Mouse (Mus musculus) midbrain, embryonic 15.5 days (tissue): ENCODE measurements at regions not wholly inside any gene's neighbourhood (a gene's known extent, or its start where the extent isn't known, plus 50 kb on each side); places are given as distances from the start of the nearest gene placed in this dataset.

Source experiments
- ATAC-seq: fragments of 200-750 bp; cut with Nextera tagmentation; replicated peaks from 2 replicates; pipeline ENCODE4 v1.8.0; 2017; ENCODE audit warnings: moderate TSS enrichment
- H3K27ac ChIP-seq: fragments of 300-500 bp; sonication (generic); 2 replicates; pipeline ENCODE4 v1.5.1; 2015; ENCODE audit warnings: mild to moderate bottlenecking, inconsistent platforms
- H3K27me3 ChIP-seq: fragments of 300-500 bp; sonication (generic); replicated peaks from 2 replicates; pipeline ENCODE4 v1.6.1; 2015; ENCODE audit warnings: inconsistent platforms
- H3K36me3 ChIP-seq: fragments of 300-500 bp; sonication (generic); replicated peaks from 2 replicates; pipeline ENCODE4 v1.6.1; 2015; ENCODE audit warnings: inconsistent platforms
- H3K4me1 ChIP-seq: fragments of 300-500 bp; sonication (generic); 2 replicates; pipeline ENCODE4 v1.6.1; 2015; ENCODE audit warnings: inconsistent platforms
- H3K4me2 ChIP-seq: fragments of 300-500 bp; sonication (generic); 2 replicates; pipeline ENCODE4 v1.6.1; 2015; ENCODE audit warnings: inconsistent platforms, mild to moderate bottlenecking, moderate library complexity
- H3K4me3 ChIP-seq: fragments of 300-500 bp; sonication (generic); 2 replicates; pipeline ENCODE4 v1.5.1; 2015; ENCODE audit warnings: mild to moderate bottlenecking, inconsistent platforms
- H3K9ac ChIP-seq: fragments of 300-500 bp; sonication (generic); 2 replicates; pipeline ENCODE4 v1.6.1; 2015; ENCODE audit warnings: mild to moderate bottlenecking, inconsistent platforms
- H3K9me3 ChIP-seq: fragments of 300-500 bp; sonication (generic); 2 replicates; pipeline ENCODE4 v1.6.1; 2016; ENCODE audit warnings: inconsistent platforms
- WGBS: fragments of 180-500 bp; shearing (Covaris S2); methylation state at CpG from one replicate; pipeline ENCODE4 v1.1.7; 2015; ENCODE audit warnings: mixed read lengths; 5-methylcytosine and 5-hydroxymethylcytosine counted together

DNA sequence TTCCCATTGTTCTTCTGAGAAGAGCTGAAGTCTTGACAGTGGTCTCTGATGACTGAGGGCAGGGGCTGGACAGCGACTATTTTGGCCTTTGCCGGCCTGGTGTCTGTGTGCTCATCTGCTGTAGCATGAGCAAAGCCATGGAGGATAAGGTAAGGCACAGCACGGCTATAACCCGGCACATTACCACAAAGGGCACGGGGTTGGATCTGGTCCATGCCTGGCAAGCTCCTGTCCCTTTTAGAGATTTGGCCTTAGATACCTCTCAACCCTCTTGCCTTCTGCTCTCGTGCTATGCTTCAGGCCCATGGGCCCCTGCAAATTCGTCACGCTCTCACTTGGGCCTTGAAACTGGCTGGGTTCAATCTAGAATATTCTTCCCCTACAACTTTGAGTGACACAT lies 379.0 kb downstream of the Slc4a3 start:
- Histone ChIP-seq H3K4me2 (no peak overlapping the region), H3K4me3 (no peak overlapping the region), H3K27me3 (peaks cover 6% of the 10 kb centered on the region; the same call in 1 of the 2 replicates), H3K27ac (no peak overlapping the region), H3K4me1 (peaks cover 7% of the 10 kb centered on the region), H3K36me3 (no peaks in the 10 kb centered on the region), H3K9ac (no peak overlapping the region), H3K9me3 (no peaks in the 10 kb centered on the region)
- 84% methylated on average over 8 of the region's 8 CpGs for WGBS
- no peak for ATAC-seq

DNA sequence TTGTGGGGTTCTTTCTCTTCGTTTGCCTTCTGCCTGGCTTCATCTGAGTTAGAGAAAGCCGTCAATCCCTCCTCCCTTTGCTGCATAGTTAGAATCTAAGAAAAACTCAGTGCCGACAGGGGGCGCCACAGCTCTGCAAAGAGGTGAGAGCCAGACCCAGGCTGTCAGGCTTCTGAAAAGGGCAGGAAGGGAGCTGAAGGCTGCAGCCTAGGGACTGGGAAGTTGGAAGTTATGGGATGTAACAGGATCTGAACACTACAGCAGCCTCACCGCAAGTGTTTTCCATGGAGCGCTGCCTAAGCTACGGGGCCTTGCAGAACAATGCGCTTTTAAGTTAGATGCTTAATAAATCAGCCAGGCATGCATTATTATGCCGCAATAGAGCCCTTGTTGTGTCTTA lies 379.7 kb downstream of the Slc4a3 start:
- WGBS = 8% methylated on average over 9 of the region's 9 CpGs
- peaks cover 7% of the 10 kb centered on the region for H3K4me1 ChIP-seq
- peak overlapping the region; percentile 47; the same call in 1 of the 2 replicates for H3K27ac ChIP-seq
- no peak overlapping the region for H3K9ac ChIP-seq
- H3K4me3 ChIP-seq = no peak overlapping the region
- no peaks in the 10 kb centered on the region for H3K9me3 ChIP-seq
- ATAC-seq = peak; percentile 58; the same call in 1 of the 2 replicates
- H3K4me2 ChIP-seq = peak overlapping the region; percentile 27
- peaks cover 6% of the 10 kb centered on the region; the same call in 1 of the 2 replicates for H3K27me3 ChIP-seq
- H3K36me3 ChIP-seq = no peaks in the 10 kb centered on the region

DNA sequence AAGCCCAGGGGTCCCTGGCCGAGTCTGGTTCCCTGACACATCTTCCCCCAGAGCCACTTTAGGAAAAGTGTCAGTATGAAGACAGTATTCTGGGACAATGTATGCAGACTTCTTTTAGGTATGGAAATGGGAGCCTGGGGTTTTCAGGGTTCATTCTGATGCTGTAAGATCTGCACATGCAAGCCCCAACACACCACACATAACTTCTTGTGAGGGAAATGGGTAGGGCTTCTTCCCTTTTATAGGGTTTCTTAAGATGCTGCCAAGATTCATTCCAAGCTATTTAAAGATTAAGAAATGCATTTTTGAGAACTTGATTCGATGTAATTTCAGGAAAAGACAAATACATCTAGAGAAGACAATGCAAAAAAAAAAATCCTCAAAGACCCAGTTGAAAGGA lies 385.8 kb downstream of the Slc4a3 start:
- H3K4me1 ChIP-seq = peaks cover 6% of the 10 kb centered on the region; the same call in 1 of the 2 replicates
- no peak overlapping the region for H3K27ac ChIP-seq
- 73% methylated on average over 2 of the region's 2 CpGs for WGBS
- no peaks in the 10 kb centered on the region for H3K9me3 ChIP-seq
- H3K27me3 ChIP-seq = no peaks in the 10 kb centered on the region; the same call in 1 of the 2 replicates
- H3K9ac ChIP-seq = no peak overlapping the region
- H3K4me2 ChIP-seq = no peak overlapping the region
- no peaks in the 10 kb centered on the region for H3K36me3 ChIP-seq
- ATAC-seq = no peak
- H3K4me3 ChIP-seq = no peak overlapping the region

DNA sequence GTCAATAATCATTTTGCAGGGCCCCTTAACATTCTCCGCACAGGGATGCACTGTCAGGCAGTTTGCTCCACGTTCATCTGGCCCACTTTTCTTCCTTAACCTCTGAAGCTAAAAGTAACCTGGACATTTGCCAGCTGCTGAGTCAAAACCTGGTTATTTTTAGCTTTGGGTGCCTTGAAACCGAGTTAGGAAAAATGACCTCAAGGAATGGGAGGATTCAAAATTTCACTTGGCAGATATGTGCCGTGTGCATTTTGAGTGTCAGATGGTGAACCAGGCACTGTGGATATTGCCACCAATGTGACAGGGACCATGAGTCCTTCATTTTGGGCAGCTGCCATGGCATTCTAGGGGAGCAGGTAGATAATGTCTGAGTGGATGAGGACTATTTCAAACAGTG lies 387.8 kb downstream of the Slc4a3 start:
- Histone ChIP-seq H3K27ac (no peak overlapping the region), H3K4me1 (peaks cover 9% of the 10 kb centered on the region; the same call in 1 of the 2 replicates), H3K4me2 (no peak overlapping the region)

DNA sequence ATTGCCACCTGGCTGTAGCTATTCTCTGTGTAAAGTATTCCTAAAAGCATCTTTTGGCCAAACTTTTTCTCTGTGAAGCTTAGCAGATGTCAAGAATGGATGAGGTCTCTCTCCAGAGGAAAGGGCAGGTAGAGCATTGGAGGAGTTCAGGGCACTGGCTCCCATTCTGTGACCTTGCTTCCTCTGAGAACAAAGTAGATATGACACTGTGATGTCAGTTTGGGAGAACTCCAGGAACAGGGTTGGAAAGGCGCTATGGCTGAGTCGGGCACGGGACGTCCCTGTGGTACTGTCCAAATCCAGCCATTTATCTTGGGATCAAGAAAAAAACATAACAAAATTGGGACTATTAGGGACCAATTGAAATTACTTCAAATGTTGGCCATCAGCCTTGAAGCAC lies 388.7 kb downstream of the Slc4a3 start:
- no peak overlapping the region for H3K27ac ChIP-seq
- no peak overlapping the region for H3K9ac ChIP-seq
- H3K27me3 ChIP-seq = no peaks in the 10 kb centered on the region; the same call in 1 of the 2 replicates
- no peak overlapping the region for H3K4me2 ChIP-seq
- ATAC-seq = no peak
- H3K9me3 ChIP-seq = no peaks in the 10 kb centered on the region
- no peaks in the 10 kb centered on the region for H3K36me3 ChIP-seq
- no peak overlapping the region for H3K4me3 ChIP-seq
- H3K4me1 ChIP-seq = peaks cover 9% of the 10 kb centered on the region; the same call in 1 of the 2 replicates
- WGBS = 96% methylated on average over 4 of the region's 4 CpGs

More for the DNA sequence above, 387.8 kb downstream of the Slc4a3 start:
- H3K9me3 ChIP-seq = no peaks in the 10 kb centered on the region
- no peak for ATAC-seq
- 70% methylated on average over 4 of the region's 4 CpGs for WGBS
- H3K4me3 ChIP-seq = no peak overlapping the region
- H3K36me3 ChIP-seq = no peaks in the 10 kb centered on the region
- H3K27me3 ChIP-seq = no peaks in the 10 kb centered on the region; the same call in 1 of the 2 replicates
- H3K9ac ChIP-seq = no peak overlapping the region

DNA sequence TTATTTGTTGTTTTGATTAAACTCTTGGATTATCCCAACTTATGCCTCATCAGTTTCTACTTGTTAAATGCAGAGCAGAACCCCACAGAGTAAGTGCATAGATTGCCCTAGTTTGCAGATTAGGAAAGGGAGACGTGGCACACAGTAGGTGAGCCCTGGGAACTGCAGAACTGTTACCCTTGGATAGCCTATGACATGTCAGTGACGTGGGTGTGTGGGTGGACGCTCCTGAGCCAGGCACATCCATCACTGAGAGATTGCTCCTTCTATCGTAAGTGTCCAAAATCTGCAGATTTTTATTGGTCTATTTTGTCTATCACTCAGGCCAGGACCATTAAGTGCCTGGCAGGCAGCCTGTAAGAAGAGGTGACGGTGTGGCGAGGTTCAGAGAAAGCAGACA lies 389.8 kb downstream of the Slc4a3 start:
- H3K36me3 ChIP-seq = no peaks in the 10 kb centered on the region
- no peak overlapping the region for H3K4me3 ChIP-seq
- H3K4me1 ChIP-seq = peaks cover 9% of the 10 kb centered on the region; the same call in 1 of the 2 replicates
- no peak overlapping the region for H3K9ac ChIP-seq
- 78% methylated on average over 6 of the region's 6 CpGs for WGBS
- H3K27ac ChIP-seq = no peak overlapping the region
- H3K9me3 ChIP-seq = no peaks in the 10 kb centered on the region
- no peaks in the 10 kb centered on the region; the same call in 1 of the 2 replicates for H3K27me3 ChIP-seq
- no peak overlapping the region for H3K4me2 ChIP-seq
- no peak for ATAC-seq

DNA sequence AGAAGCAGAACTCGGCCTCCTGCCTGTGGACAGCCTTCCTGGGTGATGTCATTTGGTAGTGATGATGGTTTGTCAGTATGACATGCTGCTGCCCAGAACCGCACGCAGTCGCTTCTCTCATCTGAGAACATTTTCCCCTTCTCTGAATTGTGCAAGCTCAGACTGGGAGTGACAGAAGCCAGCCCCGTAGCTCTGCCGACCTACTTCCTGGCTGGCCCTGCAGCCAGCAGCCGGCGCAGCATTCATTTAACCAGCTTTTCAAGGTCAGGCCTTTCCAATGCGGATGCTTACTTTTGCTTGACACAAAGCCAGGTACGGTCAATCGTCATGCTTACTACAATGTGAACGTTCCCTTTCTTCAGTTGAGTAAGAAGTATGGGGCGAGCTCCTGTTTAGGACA lies 390.5 kb downstream of the Slc4a3 start:
- 68% methylated on average over 13 of the region's 13 CpGs for WGBS
- no peaks in the 10 kb centered on the region for H3K36me3 ChIP-seq

DNA sequence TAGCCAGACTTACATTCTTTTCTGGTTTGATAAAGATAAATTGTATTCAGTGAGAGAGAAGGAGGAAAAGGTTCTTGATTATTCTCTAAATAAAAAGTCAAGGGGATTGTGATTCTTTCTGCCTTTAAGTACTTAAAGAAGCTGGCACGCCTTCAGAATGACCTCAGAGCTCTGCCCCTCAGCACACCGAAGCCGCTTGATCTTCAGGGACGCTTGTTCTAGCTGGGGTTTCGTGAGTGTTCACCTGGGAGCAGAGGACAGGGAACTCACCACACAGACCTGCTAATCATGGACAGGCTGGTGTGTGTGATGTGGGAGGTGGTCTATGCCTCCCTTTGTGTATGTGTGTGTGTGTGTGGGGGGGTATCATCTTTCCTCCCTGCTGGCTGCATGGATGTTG lies 391.3 kb downstream of the Slc4a3 start:
- Histone ChIP-seq H3K9ac (no peak overlapping the region), H3K36me3 (no peaks in the 10 kb centered on the region), H3K4me3 (no peak overlapping the region), H3K4me2 (no peak overlapping the region), H3K27ac (no peak overlapping the region), H3K9me3 (no peaks in the 10 kb centered on the region), H3K27me3 (no peaks in the 10 kb centered on the region; the same call in 1 of the 2 replicates), H3K4me1 (peaks cover 9% of the 10 kb centered on the region; the same call in 1 of the 2 replicates)
- 62% methylated on average over 5 of the region's 5 CpGs for WGBS
- ATAC-seq = no peak

More for the DNA sequence above, 390.5 kb downstream of the Slc4a3 start:
- H3K9ac ChIP-seq = no peak overlapping the region
- H3K4me1 ChIP-seq = peaks cover 9% of the 10 kb centered on the region; the same call in 1 of the 2 replicates
- no peaks in the 10 kb centered on the region for H3K9me3 ChIP-seq
- no peak overlapping the region for H3K4me3 ChIP-seq
- H3K27ac ChIP-seq = no peak overlapping the region
- H3K27me3 ChIP-seq = no peaks in the 10 kb centered on the region; the same call in 1 of the 2 replicates
- no peak for ATAC-seq
- H3K4me2 ChIP-seq = no peak overlapping the region

DNA sequence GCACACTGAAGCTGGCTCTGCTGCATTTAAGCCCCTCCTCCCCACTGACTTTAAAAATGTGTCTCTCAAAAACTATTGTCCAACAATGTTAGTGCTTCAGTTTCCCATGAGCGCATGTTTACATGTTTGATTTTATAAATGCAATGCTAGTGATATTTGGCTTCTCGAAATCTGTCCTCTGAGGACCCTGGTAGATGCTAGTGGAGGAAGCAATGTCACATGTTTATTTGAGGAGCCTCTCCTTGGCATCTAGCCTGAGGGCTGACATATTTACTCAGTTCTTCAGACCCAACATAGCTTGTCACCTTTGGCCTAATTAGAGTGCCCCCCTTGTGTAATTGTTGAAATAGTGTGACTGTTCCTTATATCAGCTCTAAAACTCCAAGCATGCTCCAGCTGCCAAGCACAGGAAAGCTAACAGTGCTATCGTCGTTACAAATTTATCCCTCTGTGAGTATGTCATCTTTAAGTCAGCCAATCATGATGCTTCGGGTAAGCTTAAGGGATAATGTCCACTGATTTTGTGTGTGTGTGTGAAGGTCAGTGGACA lies 400.3 kb downstream of the Slc4a3 start:
- Histone ChIP-seq H3K27me3 (no peaks in the 10 kb centered on the region), H3K4me3 (no peak overlapping the region), H3K36me3 (no peaks in the 10 kb centered on the region), H3K27ac (no peak overlapping the region), H3K9ac (no peak overlapping the region), H3K9me3 (no peaks in the 10 kb centered on the region), H3K4me1 (no peaks in the 10 kb centered on the region), H3K4me2 (no peak overlapping the region)
- WGBS = 69% methylated on average over 5 of the region's 5 CpGs
- ATAC-seq = no peak

DNA sequence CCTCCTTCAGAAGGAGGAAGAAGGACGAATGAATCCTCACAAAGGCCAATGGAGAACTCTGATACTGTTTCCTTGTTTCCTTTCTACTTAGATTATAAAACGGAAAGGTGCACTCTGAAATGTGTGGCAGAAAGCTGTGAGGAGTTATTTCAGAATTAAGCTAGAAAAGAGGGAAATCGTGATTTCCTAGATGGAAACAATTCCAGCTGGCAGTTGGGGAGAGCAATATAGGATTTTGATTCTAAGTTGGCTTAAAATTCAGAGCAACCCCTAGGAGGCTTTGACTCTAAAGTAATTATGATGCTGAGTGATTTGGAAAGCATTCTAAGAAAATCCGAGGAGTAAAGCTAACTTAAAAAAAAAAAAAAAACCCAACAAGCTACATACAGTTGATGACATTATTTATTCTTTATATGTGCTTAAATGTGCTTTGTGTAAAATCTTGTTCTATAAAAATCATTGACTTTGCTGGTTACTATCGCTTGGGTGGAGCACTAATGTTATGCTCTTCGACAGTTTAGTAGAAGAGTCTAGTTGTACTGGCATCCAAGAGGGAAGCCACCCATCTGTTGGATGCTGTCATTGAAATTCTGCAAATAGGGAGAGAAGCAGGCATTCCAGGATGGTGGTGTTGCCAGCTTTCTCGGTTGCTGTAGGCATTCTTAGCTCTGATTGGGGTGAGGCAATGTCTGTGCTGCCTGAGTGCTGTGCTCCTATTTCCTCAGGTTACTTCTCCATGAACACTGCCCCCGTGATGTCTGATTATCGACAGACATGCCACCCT lies 432.3 kb downstream of the Slc4a3 start:
- H3K9me3 ChIP-seq = no peaks in the 10 kb centered on the region
- H3K27ac ChIP-seq = no peak overlapping the region
- WGBS = 87% methylated on average over 9 of the region's 9 CpGs
- no peak overlapping the region for H3K4me3 ChIP-seq
- H3K36me3 ChIP-seq = no peaks in the 10 kb centered on the region
- H3K4me2 ChIP-seq = no peak overlapping the region
- H3K27me3 ChIP-seq = no peaks in the 10 kb centered on the region
- no peak overlapping the region for H3K9ac ChIP-seq
- ATAC-seq = no peak
- H3K4me1 ChIP-seq = no peaks in the 10 kb centered on the region

DNA sequence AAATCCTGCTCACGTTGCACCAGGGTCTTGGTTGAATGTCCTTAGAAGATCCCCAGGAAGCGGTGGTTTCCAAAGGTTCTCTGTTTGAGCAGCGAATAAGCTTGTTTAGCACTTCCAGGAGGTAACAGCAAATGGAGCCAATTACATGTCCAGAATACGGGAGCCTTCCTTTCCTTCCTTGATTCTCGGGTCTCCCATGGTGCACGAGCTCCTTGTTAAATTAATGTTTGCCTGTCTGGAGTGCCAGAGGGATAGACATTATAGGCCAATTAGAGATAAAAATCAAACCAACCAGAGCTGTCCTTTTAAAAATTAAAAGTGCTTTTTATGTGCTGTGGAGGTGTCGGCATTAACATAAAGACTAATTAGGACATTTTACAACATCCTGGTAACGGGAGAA lies 437.0 kb downstream of the Slc4a3 start:
- no peaks in the 10 kb centered on the region for H3K4me1 ChIP-seq
- 57% methylated on average over 8 of the region's 8 CpGs for WGBS
- H3K27ac ChIP-seq = no peak overlapping the region
- H3K9me3 ChIP-seq = no peaks in the 10 kb centered on the region
- no peak for ATAC-seq
- no peaks in the 10 kb centered on the region for H3K36me3 ChIP-seq
- H3K4me3 ChIP-seq = no peak overlapping the region
- no peaks in the 10 kb centered on the region for H3K27me3 ChIP-seq
- H3K4me2 ChIP-seq = no peak overlapping the region
- no peak overlapping the region for H3K9ac ChIP-seq

DNA sequence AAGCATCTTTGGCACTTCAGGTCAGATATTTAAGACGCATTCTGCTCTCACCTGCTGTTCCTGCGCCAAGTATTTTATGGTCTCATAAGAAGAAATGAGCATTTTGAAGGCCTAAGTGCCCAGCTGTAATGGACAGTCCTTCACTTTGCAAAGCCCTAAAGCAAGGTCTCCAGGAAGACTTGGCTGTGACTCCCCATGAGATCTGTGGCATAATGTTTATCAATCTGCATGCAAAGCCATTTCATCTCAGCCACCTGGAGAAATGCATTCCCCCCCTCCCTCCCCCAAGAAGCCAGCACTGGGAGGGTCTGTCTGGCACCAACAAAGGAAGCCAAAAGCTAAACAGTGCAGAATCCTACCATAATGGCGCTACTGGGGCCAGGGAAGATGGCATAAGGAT lies 437.4 kb downstream of the Slc4a3 start:
- Histone ChIP-seq H3K4me3 (no peak overlapping the region), H3K27ac (no peak overlapping the region), H3K9ac (no peak overlapping the region), H3K36me3 (no peaks in the 10 kb centered on the region), H3K27me3 (no peaks in the 10 kb centered on the region), H3K4me1 (no peaks in the 10 kb centered on the region), H3K9me3 (no peaks in the 10 kb centered on the region), H3K4me2 (no peak overlapping the region)
- no peak for ATAC-seq
- WGBS = 84% methylated on average over 3 of the region's 3 CpGs

DNA sequence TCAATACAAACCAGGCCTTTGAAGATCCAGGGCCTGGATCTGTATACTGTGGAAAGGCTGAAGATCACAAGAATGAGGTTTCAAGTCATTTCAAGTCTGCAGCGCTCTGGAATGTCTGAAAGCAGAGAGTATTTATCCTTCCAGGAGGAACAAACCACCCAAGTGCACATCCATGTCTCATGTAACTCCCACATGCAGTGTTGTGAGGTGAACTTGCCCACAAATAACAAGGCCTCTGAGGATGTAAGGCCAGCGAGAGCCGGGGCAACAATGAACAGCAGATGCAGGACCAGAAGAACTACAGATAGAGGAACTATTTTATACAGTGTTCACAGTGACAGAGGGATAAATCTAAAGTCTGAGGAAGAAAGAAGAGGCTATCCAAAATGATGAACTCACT lies 442.4 kb downstream of the Slc4a3 start:
- Histone ChIP-seq H3K9me3 (no peaks in the 10 kb centered on the region), H3K4me2 (no peak overlapping the region), H3K27ac (no peak overlapping the region), H3K4me3 (no peak overlapping the region), H3K9ac (no peak overlapping the region), H3K4me1 (no peaks in the 10 kb centered on the region), H3K27me3 (no peaks in the 10 kb centered on the region), H3K36me3 (no peaks in the 10 kb centered on the region)
- WGBS = 79% methylated on average over 3 of the region's 3 CpGs
- ATAC-seq = no peak
